Mouse (Mus musculus): ENCODE data around the gene Arpc5.
A peak's percentile ranks its signal among the peaks of the same experiment; 100 is the strongest.
"Not testable (repeated sequence)": the region's sequence is repeated elsewhere in the genome, so short reads cannot be mapped to it uniquely, and the experiment has no call there.

The Arpc5 gene

GRCm38 (mm10) chr1:152766032-152766772 is at the start of gene Arpc5, which contains the start of gene Rgl1:
Arpc5 (plus strand) TSS chr1:152766542.
Rgl1 (minus strand) TSS chr1:152766351.
- peak; percentile 92 for DNase-seq (ENCODE audit: low read depth, low spot score)

DNA sequence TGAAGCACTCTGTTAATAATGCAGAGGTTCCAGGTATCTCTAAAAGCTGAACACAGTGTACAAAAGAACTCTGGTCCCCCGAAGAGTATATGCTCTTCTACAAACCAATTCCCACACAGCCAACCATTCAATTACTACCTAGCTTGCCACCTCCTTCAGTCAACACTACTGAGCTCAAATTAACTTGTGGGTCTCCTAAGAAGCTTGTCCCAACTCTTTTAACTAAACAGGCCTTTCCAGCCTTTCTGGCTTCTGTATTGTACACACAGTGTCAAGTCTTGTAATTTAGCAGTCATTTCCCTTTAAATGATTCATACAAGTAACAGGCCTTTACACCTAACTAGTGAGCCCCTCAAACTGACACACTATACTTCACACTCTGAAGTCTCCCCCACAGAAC is 49.0 kb upstream of the Arpc5 start:
- no peak for DNase-seq (ENCODE audit: low read depth, low spot score)

DNA sequence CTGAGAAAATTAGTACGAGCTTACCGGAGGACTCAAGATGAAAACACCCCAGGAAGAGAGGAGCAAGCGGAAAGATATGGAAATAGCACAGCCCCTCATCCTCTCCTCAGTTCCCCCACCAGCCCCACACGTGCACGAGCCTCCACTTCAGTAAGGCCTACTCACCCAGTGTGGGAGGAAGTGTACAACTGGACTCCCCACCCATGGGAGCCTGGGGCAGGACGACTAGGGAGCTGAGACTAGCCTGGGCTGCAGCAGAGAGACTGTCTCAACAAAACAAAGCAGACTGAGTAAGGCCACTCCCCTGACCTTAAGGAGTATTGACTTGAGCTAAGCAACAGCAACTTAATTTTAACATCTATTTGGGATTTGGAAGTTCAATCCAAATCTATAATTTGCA is 48.1 kb upstream of the Arpc5 start:
- no peak for DNase-seq (ENCODE audit: low read depth, low spot score)

DNA sequence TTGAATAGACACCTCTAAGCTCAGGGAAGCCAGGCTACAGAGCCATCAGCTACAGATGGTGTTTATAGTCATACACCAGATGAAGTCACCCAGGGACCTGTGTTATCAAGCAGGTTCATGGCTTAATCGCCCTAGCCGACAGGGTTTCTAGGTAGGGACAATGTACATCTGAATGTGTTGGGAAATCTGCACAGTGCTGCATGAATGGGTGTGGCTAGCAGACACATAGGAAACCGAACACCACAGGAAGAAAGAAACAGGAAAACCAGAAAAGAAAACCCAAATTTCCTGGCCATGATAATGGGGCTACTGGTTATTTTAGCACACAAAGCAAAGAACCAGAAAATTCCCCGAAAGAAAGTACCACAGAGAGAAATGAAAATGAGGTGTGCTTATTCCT is 45.4 kb upstream of the Arpc5 start:
- DNase-seq (ENCODE audit: low read depth, low spot score) = no peak

DNA sequence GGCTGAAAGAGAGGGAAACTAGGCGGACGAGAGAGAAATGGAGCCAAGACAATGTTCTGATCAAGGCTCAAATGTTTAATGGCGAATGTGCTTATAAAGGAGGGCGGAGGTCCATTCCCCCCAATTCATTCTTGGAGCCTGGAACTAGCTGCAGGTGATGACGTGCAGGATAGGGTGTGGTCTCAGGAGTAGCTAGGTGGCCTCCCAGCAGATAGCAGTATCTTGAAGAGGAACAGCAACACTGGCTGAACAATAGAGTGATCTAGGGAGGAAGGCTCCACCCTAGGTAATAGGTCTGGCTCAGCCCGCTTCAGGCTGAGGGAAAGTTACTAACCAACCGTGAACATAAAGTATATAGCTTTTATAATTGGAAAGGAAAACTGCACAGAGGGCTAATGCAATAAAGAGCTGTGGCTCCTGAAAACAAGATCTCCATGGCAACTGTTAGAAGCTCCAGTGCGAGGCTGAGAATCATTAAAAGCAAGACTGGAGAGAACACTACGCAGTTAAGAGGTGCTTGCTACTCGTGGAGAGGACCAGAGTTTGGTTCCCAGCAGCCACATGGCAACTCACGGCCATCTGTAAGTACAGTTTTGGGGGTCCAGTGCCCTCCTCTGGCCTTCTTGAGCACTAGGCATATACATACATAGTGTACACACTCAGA is 44.7 kb upstream of the Arpc5 start:
- DNase-seq (ENCODE audit: low read depth, low spot score) = no peak

DNA sequence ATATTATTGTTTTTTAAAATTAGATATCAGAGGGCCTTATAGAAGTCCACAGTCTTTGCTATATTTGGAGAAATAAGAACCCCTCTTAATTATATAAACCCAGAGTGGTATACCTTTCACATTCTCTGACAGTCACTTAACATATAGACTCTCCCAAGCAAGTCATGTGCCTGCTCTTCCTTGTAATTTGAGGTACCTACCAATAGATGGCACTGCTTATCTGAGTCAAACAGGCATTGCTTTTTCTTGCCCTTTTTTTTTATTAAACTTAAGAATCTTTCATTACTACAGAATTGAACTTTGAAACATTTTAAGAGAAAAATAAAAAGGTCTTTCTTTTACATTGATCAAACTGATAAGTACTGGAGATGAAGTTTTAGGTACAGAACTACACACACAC is 42.1 kb upstream of the Arpc5 start:
- no peak for DNase-seq (ENCODE audit: low read depth, low spot score)

DNA sequence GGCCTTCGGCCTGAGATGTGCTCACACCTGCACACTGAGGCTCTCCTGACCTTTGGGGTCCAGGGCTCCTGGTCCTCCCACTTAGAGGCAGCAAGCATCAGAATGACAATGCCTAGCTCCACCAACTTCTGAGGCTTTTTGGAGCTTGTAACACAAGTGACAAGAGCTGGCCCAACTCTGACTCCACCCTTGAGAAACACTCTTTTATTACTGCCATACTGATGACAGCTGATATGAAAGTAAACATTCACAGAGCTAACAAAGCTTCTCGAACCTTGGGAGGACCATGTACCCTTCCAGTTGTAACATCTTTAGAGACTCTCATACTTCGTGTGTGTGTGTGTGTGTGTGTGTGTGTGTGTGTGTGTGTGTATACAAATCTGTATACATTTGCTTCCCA is 40.2 kb upstream of the Arpc5 start:
- no peak for DNase-seq (ENCODE audit: low read depth, low spot score)

- DNase-seq (ENCODE audit: low read depth, low spot score) = no peak
Measured at GRCm38 (mm10) chr1:152727604-152728236, 38.6 kb upstream of the Arpc5 start.

GRCm38 (mm10) chr1:152738793-152739192 is 27.5 kb upstream of the Arpc5 start:
- no peak for DNase-seq (ENCODE audit: low read depth, low spot score)

DNA sequence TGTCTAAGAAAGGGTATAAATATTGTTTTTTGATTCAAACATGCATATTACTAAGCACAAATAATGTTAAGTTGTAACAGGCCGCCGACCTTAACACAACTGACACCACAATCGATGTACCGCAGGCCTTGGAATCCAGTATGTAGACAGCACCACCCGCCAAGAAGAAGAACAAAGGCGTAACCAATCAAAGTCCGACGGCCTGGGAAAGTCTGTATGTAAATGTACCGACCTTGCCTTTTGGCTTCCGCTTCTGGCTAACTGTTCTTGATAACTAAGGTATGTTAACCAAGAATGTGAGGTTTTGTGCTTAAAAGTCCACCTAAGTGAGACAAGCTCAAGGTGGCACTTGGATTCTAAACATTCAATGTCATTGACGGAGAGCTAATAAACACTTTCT is 27.0 kb upstream of the Arpc5 start:
- no peak for DNase-seq (ENCODE audit: low read depth, low spot score)

GRCm38 (mm10) chr1:152743095-152743826 is 23.1 kb upstream of the Arpc5 start:
- no peak for DNase-seq (ENCODE audit: low read depth, low spot score)

DNA sequence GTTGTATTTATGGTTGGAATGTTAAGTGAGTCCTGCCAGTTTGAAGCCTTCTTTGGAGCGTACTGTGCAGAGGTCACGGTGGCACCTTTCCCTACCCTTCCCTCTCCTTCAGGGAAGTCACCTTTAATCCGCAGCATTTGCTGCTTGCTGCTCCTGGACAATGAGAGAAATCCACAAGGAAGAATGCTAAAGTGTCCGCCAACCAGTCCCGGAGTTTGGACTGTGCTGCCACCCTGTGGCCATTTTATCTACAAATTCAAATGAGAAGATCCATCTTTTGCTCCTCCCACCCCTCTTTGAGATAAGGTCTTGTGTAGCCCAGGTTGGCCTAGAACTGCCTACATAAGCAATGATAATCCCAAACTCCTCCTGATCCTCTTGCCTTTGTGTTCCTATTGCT is 19.9 kb upstream of the Arpc5 start:
- DNase-seq (ENCODE audit: low read depth, low spot score) = no peak

GRCm38 (mm10) chr1:152749276-152749675 is 17.1 kb upstream of the Arpc5 start:
- no peak for DNase-seq (ENCODE audit: low read depth, low spot score)

DNA sequence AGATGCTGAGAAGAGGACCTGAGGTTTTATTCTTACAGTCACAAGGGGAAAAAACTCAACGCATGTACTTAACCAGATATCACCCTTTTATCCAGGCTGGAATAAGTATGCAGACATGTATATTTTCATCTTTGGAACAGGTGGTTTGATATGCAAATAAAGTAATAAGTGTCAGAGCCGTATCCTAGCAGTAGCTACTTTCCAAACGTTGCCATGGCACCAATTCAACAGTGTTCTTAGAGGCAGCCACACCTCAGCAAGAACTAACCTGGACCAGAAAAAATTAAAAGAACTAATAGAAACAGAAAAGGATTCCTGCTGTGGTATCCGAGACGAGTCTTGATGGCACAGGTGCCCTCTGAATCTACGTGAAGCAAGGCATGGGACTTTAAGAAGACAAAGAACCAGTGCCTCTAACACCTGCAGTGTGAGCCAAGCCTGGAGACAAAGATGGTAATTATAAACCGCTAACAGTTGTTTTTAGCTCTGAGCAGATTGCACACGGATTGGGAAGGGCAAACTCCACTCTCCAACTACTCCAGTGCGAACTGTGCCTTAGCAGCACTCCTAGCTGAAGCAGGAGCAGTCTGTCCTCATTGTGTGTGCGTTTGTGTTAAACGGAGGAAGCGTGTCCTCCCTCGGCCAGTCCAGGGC is 15.9 kb upstream of the Arpc5 start, which contains the start of gene Apobec4:
Gene Apobec4 (plus strand): TSS at position 240 of the 654 bp plus-strand sequence.
- no peak for DNase-seq (ENCODE audit: low read depth, low spot score)

DNA sequence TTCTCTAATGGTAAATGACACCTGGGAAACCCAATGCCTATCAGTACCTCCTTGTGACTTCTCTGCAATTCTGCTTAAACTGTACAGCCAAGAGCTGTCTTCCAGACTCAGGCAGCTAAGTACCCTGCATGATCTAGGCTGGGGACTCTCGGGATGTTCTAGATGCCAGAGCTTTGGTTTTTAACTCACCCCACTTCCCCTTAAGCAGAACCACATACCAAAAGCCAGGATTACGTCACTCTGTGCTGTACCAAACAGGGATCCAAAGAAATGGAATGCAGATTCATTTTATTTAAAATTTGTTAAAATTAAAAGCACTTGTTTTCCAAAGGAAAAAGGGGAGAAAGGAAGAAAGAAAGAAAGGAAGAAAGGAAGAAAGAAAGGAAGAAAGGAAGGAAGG is 4.6 kb upstream of the Arpc5 start:
- DNase-seq (ENCODE audit: low read depth, low spot score) = no peak

- DNase-seq (ENCODE audit: low read depth, low spot score) = no peak
Measured at GRCm38 (mm10) chr1:152766804-152767748, 734 bp downstream of the Arpc5 start.

DNA sequence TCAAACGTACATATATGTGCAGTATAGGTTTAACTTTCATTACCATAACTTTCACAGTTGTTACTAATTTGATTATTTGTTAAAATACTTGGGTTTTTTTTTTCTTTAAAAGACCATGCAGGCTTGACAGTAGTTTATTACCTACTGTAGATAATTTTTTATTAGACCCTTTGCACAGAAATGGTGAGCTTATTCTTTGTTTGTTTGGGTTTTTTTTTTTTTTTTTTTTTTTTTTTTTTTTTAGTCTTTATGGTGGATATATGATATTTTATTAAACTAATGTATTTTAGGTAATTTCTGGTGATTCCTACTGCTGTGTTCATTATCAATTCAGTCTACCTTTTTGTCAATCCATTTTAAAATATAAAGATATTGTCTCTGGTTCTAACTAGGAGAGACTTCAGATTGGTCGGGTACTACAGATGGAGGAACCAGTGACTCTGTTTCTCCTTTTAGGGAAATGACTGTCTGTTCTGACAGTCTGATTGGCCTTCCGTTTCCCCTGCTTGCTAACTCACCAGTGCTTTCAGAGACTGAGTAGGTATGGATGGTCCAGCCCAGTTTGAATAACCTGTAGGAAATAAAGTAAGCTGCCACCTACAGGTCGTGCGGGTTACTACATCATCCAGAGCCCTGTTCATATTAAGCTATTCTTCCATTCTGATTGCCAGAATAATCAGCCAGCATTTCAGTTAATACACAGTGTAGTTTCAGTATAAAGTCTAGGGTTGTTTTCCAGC is 1.6 kb downstream of the Arpc5 start:
- DNase-seq (ENCODE audit: low read depth, low spot score) = no peak

- DNase-seq (ENCODE audit: low read depth, low spot score) = no peak
Measured at GRCm38 (mm10) chr1:152771016-152771415, 4.7 kb downstream of the Arpc5 start.

- not testable (repeated sequence) for DNase-seq (ENCODE audit: low read depth, low spot score)
Measured at GRCm38 (mm10) chr1:152774601-152775000, 8.3 kb downstream of the Arpc5 start.
